Mouse (Mus musculus) limb, embryonic 15.5 days (tissue): ENCODE data around the gene Npas2. TPM values are rescaled to one million over a fixed set of nuclear protein-coding genes. Genes with fewer than 3 reads are reported as not detected.

Experiments used
- ATAC-seq: fragments of 200-750 bp; cut with Nextera tagmentation; 2 replicates; pipeline ENCODE4 v1.8.0; 2017; ENCODE audit warnings: low read depth, moderate TSS enrichment; ENCODE audit not compliant: insufficient number of reproducible peaks, low FRiP score, low TSS enrichment
- H3K27ac ChIP-seq: fragments of 300-500 bp; sonication (generic); 2 replicates; pipeline ENCODE4 v1.5.1; 2015; ENCODE audit warnings: moderate library complexity, mild to moderate bottlenecking, inconsistent platforms
- H3K27me3 ChIP-seq: fragments of 300-500 bp; sonication (generic); 2 replicates; pipeline ENCODE4 v1.6.1; 2015; ENCODE audit warnings: inconsistent platforms
- H3K36me3 ChIP-seq: fragments of 300-500 bp; sonication (generic); 2 replicates; pipeline ENCODE4 v1.6.1; 2015; ENCODE audit warnings: inconsistent platforms
- H3K4me1 ChIP-seq: fragments of 300-500 bp; sonication (generic); 2 replicates; pipeline ENCODE4 v1.6.1; 2015; ENCODE audit warnings: inconsistent platforms
- H3K4me2 ChIP-seq: fragments of 300-500 bp; sonication (generic); 2 replicates; pipeline ENCODE4 v1.6.1; 2015; ENCODE audit warnings: mild to moderate bottlenecking, inconsistent platforms
- H3K4me3 ChIP-seq: fragments of 300-500 bp; sonication (generic); 2 replicates; pipeline ENCODE4 v1.5.1; 2015; ENCODE audit warnings: mild to moderate bottlenecking, inconsistent platforms
- H3K9ac ChIP-seq: fragments of 300-500 bp; sonication (generic); 2 replicates; pipeline ENCODE4 v1.6.1; 2015; ENCODE audit warnings: inconsistent platforms
- H3K9me3 ChIP-seq: fragments of 300-500 bp; sonication (generic); 2 replicates; pipeline ENCODE4 v1.6.1; 2016; ENCODE audit warnings: inconsistent platforms
- WGBS: fragments of 180-500 bp; shearing (Covaris S2); methylation state at CpG from one replicate; pipeline ENCODE4 v1.1.7; 2015; 5-methylcytosine and 5-hydroxymethylcytosine counted together
- polyA plus RNA-seq: library from polyadenylated mRNA; unstranded; fragments of >200 nt; fragmentation: Nextera tagmentation; extraction: Ambion mirVana; gene quantifications from 2 replicates; pipeline ENCODE4 v1.2.1, GENCODE M21; 2015

Npas2 gene
- 2.0 and 2.5 TPM in 2 replicates for polyA plus RNA-seq

GRCm38 (mm10) chr1:39192997-39193861 lies at the start of gene Npas2:
Gene Npas2 (plus strand): TSS chr1:39193731.
- Histone ChIP-seq H3K9me3 (no peaks in the 10 kb centered on the region), H3K36me3 (no peaks in the 10 kb centered on the region), H3K9ac (peak within 1 kb of the TSS; percentile 64), H3K4me2 (peak within 1 kb of the TSS; percentile 99), H3K4me1 (peaks cover 22% of the 10 kb centered on the region), H3K27me3 (peaks cover 41% of the 10 kb centered on the region), H3K27ac (peak within 1 kb of the TSS; percentile 18; the same call in 1 of the 2 replicates), H3K4me3 (peak within 1 kb of the TSS; percentile 72)
- ATAC-seq = no peak
- whole genome bisulfite sequencing = under 1% methylated on average over 55 of the region's 66 CpGs

DNA sequence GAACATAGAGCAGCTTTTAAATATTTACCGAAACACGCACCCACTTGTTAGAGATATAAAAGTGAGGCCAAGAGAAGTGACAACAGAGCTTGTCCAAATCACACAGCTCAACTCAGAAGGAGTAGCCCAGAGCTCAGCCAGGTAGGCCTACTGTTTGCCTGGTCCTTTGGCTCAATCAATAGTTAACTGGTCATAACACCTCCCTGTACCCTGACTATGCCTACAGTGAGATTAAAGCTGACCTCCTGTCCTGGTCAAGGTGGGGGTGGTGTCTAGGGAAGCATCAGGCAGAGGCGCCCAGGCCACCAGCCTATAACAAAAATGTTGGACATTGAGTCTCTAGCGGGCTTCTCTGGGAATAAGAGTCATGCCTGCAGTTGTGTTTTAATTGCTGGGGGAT lies 36.8 kb upstream of the Npas2 start:
- no peak overlapping the region for H3K4me3 ChIP-seq
- H3K27me3 ChIP-seq = no peaks in the 10 kb centered on the region
- no peaks in the 10 kb centered on the region for H3K4me1 ChIP-seq
- no peaks in the 10 kb centered on the region for H3K9me3 ChIP-seq
- no peak overlapping the region for H3K27ac ChIP-seq
- H3K36me3 ChIP-seq = no peaks in the 10 kb centered on the region
- ATAC-seq = no peak
- H3K4me2 ChIP-seq = no peak overlapping the region
- no peak overlapping the region for H3K9ac ChIP-seq
- WGBS = 89% methylated on average over 4 of the region's 4 CpGs

DNA sequence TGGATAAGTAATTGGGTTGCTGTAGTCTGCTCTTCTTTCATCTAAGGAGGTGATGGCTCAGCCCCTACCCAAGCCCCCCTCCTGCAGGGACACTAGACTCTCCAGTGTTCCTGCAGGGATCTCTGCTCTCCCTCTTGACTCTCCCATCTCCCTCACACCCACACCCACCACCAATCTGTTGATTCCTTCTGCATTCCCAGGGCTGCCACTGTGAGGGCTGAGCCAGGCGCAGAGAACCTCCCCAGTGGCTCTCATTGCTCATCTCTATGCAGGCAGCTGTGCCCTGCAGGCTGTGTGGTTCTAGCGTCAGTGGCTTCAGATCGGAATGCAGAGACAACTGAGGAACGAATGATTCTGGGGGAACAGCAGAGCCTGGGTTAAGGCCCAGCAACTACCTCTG lies 33.4 kb upstream of the Npas2 start:
- Histone ChIP-seq H3K9me3 (no peaks in the 10 kb centered on the region), H3K36me3 (no peaks in the 10 kb centered on the region), H3K4me3 (no peak overlapping the region), H3K27ac (no peak overlapping the region), H3K27me3 (no peaks in the 10 kb centered on the region), H3K4me2 (no peak overlapping the region), H3K4me1 (no peaks in the 10 kb centered on the region), H3K9ac (no peak overlapping the region)
- 53% methylated on average over 4 of the region's 4 CpGs for WGBS
- no peak for ATAC-seq

DNA sequence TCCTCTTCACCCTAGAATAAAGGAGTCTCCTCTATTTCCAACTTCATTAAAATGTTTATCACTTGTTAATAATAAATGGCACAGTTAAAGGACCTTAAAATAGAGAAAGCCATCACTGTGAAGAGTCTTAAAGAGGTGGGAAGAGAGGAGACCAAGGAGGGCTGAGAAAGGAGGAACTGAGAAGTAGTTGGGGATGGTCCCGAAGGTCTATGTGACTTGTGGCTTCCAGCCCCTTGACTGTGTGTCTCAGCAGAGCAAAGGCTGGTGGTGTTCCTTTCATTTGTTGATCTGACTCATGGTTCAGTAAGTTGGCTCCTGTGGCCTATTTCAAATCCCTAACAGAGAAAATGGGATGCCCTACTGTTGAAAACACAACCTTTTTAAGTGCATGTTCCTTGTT lies 30.5 kb upstream of the Npas2 start:
- Histone ChIP-seq H3K27ac (no peak overlapping the region), H3K36me3 (no peaks in the 10 kb centered on the region), H3K9ac (no peak overlapping the region), H3K4me2 (no peak overlapping the region), H3K9me3 (no peaks in the 10 kb centered on the region), H3K27me3 (no peaks in the 10 kb centered on the region), H3K4me1 (no peaks in the 10 kb centered on the region), H3K4me3 (no peak overlapping the region)
- no peak for ATAC-seq
- 86% methylated on average over 1 of the region's 1 CpGs for whole genome bisulfite sequencing

DNA sequence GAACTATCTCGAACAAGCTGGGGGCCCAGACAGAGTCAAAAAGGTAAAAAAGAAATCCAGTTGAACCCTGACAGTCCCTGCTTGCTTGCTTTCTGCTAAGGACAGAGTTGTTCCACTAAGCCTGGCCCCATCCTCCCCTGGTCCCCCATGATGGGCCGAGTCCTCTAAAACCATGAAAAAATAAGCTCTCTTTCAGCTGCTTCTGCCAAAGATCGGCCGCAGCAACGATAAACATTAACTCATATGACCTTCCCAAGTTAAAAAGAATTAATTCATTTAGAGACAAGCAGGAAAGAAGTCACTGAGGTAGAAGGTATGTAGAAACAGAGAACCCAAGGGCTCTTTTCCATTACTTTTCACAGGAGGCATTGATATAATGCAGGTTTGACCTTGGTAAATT lies 16.8 kb upstream of the Npas2 start:
- ATAC-seq = no peak
- WGBS = 91% methylated on average over 5 of the region's 5 CpGs
- Histone ChIP-seq H3K4me1 (no peaks in the 10 kb centered on the region), H3K27me3 (no peaks in the 10 kb centered on the region), H3K9ac (no peak overlapping the region), H3K9me3 (no peaks in the 10 kb centered on the region), H3K4me3 (no peak overlapping the region), H3K27ac (no peak overlapping the region), H3K36me3 (no peaks in the 10 kb centered on the region), H3K4me2 (no peak overlapping the region)

GRCm38 (mm10) chr1:39177211-39177610 lies 16.3 kb upstream of the Npas2 start:
- H3K27ac ChIP-seq = no peak overlapping the region
- no peaks in the 10 kb centered on the region for H3K9me3 ChIP-seq
- no peaks in the 10 kb centered on the region for H3K36me3 ChIP-seq
- no peaks in the 10 kb centered on the region for H3K27me3 ChIP-seq
- no peaks in the 10 kb centered on the region for H3K4me1 ChIP-seq
- H3K4me3 ChIP-seq = no peak overlapping the region
- no peak overlapping the region for H3K4me2 ChIP-seq
- no peak overlapping the region for H3K9ac ChIP-seq
- ATAC-seq = no peak
- 81% methylated on average over 14 of the region's 14 CpGs for WGBS

DNA sequence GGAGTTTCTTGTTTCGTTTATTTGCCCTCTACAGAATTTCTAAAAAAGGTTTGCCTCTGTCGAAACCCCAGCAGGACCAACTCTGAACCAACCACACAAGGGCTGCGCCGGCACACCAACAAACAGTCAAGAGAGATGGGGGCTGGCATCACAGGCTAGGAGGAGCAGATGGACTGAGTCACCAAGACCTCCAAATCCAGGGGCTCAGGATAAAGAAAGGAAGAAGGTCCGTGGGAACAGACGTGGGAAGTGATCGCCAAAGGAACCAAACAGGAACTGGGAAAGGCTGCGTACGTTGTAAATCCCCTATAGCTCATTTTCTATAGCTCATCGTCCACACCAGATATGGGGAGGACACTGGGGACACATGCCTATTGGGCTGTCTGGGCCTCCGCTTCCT lies 13.7 kb upstream of the Npas2 start:
- no peak overlapping the region for H3K4me3 ChIP-seq
- H3K27me3 ChIP-seq = no peaks in the 10 kb centered on the region
- H3K9ac ChIP-seq = no peak overlapping the region
- no peak overlapping the region for H3K4me2 ChIP-seq
- WGBS = 95% methylated on average over 11 of the region's 11 CpGs
- H3K27ac ChIP-seq = no peak overlapping the region
- H3K36me3 ChIP-seq = no peaks in the 10 kb centered on the region
- no peaks in the 10 kb centered on the region for H3K4me1 ChIP-seq
- no peak for ATAC-seq
- no peaks in the 10 kb centered on the region for H3K9me3 ChIP-seq

DNA sequence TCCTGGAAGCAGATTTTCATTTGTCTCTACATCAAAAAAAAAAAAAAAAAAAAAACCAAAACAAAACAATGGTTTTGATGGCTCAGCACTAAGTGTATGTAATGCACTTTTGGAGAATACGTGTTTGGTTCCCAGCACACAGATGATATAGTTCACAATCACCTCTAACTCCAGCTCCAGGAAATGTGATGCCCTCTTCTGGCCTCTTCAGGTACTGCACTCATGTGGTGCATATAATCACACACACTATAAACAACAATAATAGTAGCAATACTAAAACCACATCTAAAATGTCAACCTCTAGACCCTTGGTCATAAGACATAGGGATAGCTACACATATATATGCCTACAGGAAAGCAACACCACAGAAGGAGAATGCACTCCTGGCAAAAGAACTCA lies 13.0 kb upstream of the Npas2 start:
- no peaks in the 10 kb centered on the region for H3K9me3 ChIP-seq
- H3K4me2 ChIP-seq = no peak overlapping the region
- H3K4me3 ChIP-seq = no peak overlapping the region
- H3K4me1 ChIP-seq = no peaks in the 10 kb centered on the region
- no peak overlapping the region for H3K9ac ChIP-seq
- 96% methylated on average over 1 of the region's 1 CpGs for whole genome bisulfite sequencing
- H3K36me3 ChIP-seq = no peaks in the 10 kb centered on the region
- H3K27me3 ChIP-seq = no peaks in the 10 kb centered on the region
- ATAC-seq = no peak
- no peak overlapping the region for H3K27ac ChIP-seq

DNA sequence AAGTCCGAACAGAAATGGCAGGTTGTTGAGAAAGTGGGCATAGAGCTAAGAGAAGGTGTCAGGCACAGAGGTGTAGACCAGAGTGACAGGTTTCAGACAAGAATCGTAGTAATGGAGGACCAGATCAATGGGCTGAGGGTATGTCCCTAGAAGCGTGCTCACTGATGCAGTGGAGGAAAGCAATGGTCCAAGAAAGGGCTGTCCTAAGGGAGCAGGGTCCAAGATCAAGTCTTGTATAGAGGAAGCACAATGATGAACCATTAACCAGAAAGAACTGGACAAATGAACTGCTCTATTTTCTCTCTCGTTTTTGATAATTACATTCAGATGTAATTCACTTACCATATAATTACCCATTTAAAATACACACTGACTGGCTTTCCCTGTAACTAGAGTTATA lies 11.6 kb upstream of the Npas2 start:
- 73% methylated on average over 4 of the region's 4 CpGs for WGBS
- no peak overlapping the region for H3K4me2 ChIP-seq
- H3K4me1 ChIP-seq = no peaks in the 10 kb centered on the region
- no peaks in the 10 kb centered on the region for H3K36me3 ChIP-seq
- no peak overlapping the region for H3K9ac ChIP-seq
- no peak for ATAC-seq
- H3K9me3 ChIP-seq = no peaks in the 10 kb centered on the region
- H3K4me3 ChIP-seq = no peak overlapping the region
- no peaks in the 10 kb centered on the region for H3K27me3 ChIP-seq
- no peak overlapping the region for H3K27ac ChIP-seq

GRCm38 (mm10) chr1:39185833-39186232 lies 7.7 kb upstream of the Npas2 start:
- ATAC-seq = no peak
- Histone ChIP-seq H3K27ac (no peak overlapping the region), H3K36me3 (no peaks in the 10 kb centered on the region), H3K27me3 (0 out of 2 replicates have a peak, but pooled peaks cover under 1% of the 10 kb centered on the region), H3K4me3 (no peak overlapping the region), H3K4me1 (no peaks in the 10 kb centered on the region), H3K9ac (no peak overlapping the region), H3K9me3 (no peaks in the 10 kb centered on the region), H3K4me2 (no peak overlapping the region)
- 63% methylated on average over 5 of the region's 5 CpGs for WGBS

DNA sequence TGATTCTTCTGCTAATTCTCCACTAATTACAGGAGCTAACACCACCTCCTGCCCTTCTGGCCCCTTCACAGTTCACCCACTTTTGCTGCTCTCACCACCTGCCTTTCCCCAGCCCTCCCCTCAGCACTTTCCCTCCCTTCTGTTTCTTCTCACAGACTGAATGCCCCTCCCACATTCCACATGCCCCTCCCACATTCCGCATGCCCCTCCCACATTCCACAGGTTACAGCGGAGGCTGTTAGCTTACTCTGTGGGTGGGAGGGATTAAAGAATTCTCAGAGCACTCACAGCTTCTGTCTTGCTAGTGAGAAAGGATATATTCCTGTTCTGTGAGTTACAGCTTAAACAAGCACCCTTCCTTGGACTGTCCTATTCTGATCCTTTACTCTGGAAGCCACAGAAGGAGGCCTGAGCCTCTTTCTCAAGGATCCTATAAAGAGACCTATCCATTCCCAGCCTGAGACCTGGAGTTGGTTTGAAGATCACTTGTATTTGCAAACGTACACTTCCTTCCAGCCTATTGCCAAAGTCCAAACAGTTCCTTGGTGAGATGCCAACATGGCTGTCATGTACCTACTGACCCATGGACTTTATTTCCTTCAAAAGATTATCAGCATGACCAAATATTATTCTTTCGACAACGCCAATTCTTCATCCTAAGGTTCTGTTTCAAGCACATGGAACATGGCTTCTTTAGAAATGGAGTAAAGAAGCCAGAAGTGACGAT lies 6.7 kb upstream of the Npas2 start:
- H3K4me2 ChIP-seq = no peak overlapping the region
- WGBS = 54% methylated on average over 6 of the region's 6 CpGs
- no peak overlapping the region for H3K9ac ChIP-seq
- no peaks in the 10 kb centered on the region for H3K36me3 ChIP-seq
- H3K27me3 ChIP-seq = 0 out of 2 replicates have a peak, but pooled peaks cover 2% of the 10 kb centered on the region
- no peaks in the 10 kb centered on the region for H3K4me1 ChIP-seq
- H3K27ac ChIP-seq = no peak overlapping the region
- H3K9me3 ChIP-seq = no peaks in the 10 kb centered on the region
- H3K4me3 ChIP-seq = no peak overlapping the region
- peak; percentile 48; the same call in 1 of the 2 replicates for ATAC-seq

DNA sequence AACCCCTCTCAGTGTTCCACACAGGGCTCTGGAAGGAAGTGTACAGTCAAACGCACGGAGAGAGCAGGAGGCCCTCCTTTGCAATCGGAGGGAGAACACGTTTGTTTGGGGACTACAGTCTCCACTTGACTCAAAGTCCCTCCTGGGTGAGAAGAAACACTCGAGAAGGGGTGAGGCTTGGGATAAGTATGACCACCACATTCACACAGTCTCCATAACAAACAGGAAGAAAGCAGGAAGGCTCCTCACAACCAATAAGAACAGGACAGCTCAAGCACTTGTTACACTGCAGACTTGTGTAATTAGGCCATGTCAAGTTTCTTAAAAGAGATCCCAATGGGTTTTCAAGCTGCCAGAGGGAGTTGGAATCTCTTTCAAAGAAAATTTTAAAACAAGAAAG lies 2.4 kb upstream of the Npas2 start:
- WGBS = 74% methylated on average over 5 of the region's 5 CpGs
- Histone ChIP-seq H3K4me1 (peaks cover 22% of the 10 kb centered on the region), H3K4me3 (no peak overlapping the region), H3K9me3 (no peaks in the 10 kb centered on the region), H3K4me2 (no peak overlapping the region), H3K9ac (no peak overlapping the region), H3K36me3 (no peaks in the 10 kb centered on the region), H3K27ac (no peak overlapping the region), H3K27me3 (peaks cover 39% of the 10 kb centered on the region)
- no peak for ATAC-seq
